Mouse (Mus musculus) embryonic facial prominence, embryonic 14.5 days (tissue): ENCODE results near the gene Pitpnm1. TPM values are rescaled to one million over a fixed set of nuclear protein-coding genes. Genes with fewer than 3 reads are reported as not detected.

Experiments used
- ATAC-seq: fragments of 200-750 bp; cut with Nextera tagmentation; 2 replicates; pipeline ENCODE4 v1.8.0; 2017; ENCODE audit warnings: low read depth, moderate number of reproducible peaks, moderate TSS enrichment
- DNase-seq: peaks from one replicate; pipeline ENCODE4 v3.0.0-alpha.2; 2015; ENCODE audit warnings: low spot score
- H3K27ac ChIP-seq: fragments of 300-500 bp; sonication (generic); replicated peaks from 2 replicates; pipeline ENCODE4 v1.5.1; 2014; ENCODE audit warnings: low read depth, mild to moderate bottlenecking, low read length, moderate library complexity
- H3K27me3 ChIP-seq: fragments of 300-500 bp; sonication (generic); replicated peaks from 2 replicates; pipeline ENCODE4 v1.6.1; 2014; ENCODE audit warnings: low read length; ENCODE audit not compliant: control insufficient read depth, insufficient read depth
- H3K36me3 ChIP-seq: fragments of 300-500 bp; sonication (generic); 2 replicates; pipeline ENCODE4 v1.6.1; 2014; ENCODE audit warnings: low read length, mixed read lengths; ENCODE audit not compliant: control insufficient read depth, insufficient read depth
- H3K4me1 ChIP-seq: fragments of 300-500 bp; sonication (generic); 2 replicates; pipeline ENCODE4 v1.6.1; 2014; ENCODE audit warnings: antibody characterized with exemption, low read length; ENCODE audit not compliant: control insufficient read depth, insufficient read depth
- H3K4me2 ChIP-seq: fragments of 300-500 bp; sonication (generic); 2 replicates; pipeline ENCODE4 v1.6.1; 2014; ENCODE audit warnings: low read depth, mild to moderate bottlenecking, low read length, moderate library complexity, mixed read lengths
- H3K4me3 ChIP-seq: fragments of 300-500 bp; sonication (generic); 2 replicates; pipeline ENCODE4 v1.5.1; 2014; ENCODE audit warnings: low read depth, mild to moderate bottlenecking, low read length
- H3K9ac ChIP-seq: fragments of 300-500 bp; sonication (generic); 2 replicates; pipeline ENCODE4 v1.6.1; 2014; ENCODE audit warnings: low read depth, mild to moderate bottlenecking, low read length, moderate library complexity, mixed read lengths
- H3K9me3 ChIP-seq: fragments of 300-500 bp; sonication (generic); 2 replicates; pipeline ENCODE4 v1.6.1; 2016; ENCODE audit warnings: low read length; ENCODE audit not compliant: control insufficient read depth
- WGBS: fragments of 180-500 bp; shearing (Covaris S2); extraction: QIAGEN DNeasy Blood & Tissue Kit; methylation state at CpG from one replicate; pipeline ENCODE4 v1.1.7; 2014; 5-methylcytosine and 5-hydroxymethylcytosine counted together
- polyA plus RNA-seq: library from polyadenylated mRNA; unstranded; fragments of >200 nt; fragmentation: Nextera tagmentation; extraction: Ambion mirVana; gene quantifications from 2 replicates; pipeline ENCODE4 v1.2.1, GENCODE M21; 2014

Pitpnm1 gene
- polyA plus RNA-seq, 1 experiment from 2014 or later, result 5.6 TPM

GRCm38 (mm10) chr19:4075531-4075930 lies 24.3 kb upstream of the Pitpnm1 start:
- H3K4me3 ChIP-seq, result no peak overlapping the region
- no peak overlapping the region for H3K9ac ChIP-seq
- no peaks in the 10 kb centered on the region for H3K4me1 ChIP-seq
- no peak for DNase-seq
- H3K9me3 ChIP-seq, result no peaks in the 10 kb centered on the region
- H3K27me3 ChIP-seq, result no peaks in the 10 kb centered on the region
- 82% methylated on average over 1 of the region's 1 CpGs for WGBS
- no peak for ATAC-seq
- no peak overlapping the region for H3K27ac ChIP-seq
- no peak overlapping the region for H3K4me2 ChIP-seq
- no peaks in the 10 kb centered on the region for H3K36me3 ChIP-seq

DNA sequence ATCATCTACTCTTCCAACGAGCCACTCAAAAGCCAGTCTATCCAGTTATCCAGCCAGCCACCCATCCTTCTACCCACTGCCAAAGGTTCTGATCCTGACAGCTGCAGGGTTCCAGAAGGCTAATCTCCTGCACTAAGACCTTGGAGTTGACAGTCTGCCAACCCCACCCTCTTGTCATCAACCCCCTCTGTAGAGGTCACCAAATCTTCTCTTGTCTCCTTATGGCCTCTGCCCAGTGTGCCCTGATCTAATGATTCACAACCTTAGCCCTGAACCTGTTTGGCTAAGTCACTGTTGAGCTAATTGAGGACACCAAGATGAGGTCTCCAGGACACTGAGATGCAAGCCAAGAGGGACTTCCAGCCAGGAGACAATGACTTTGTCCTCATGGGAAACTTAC lies 20.2 kb upstream of the Pitpnm1 start:
- H3K36me3 ChIP-seq, result no peaks in the 10 kb centered on the region
- no peak overlapping the region for H3K4me2 ChIP-seq
- no peaks in the 10 kb centered on the region for H3K4me1 ChIP-seq
- ATAC-seq (no peak), DNase-seq (no peak)
- H3K9ac ChIP-seq, result no peak overlapping the region
- 76% methylated on average over 1 of the region's 1 CpGs for WGBS
- H3K4me3 ChIP-seq, result no peak overlapping the region
- H3K27ac ChIP-seq, result no peak overlapping the region
- H3K27me3 ChIP-seq, result no peaks in the 10 kb centered on the region
- no peaks in the 10 kb centered on the region for H3K9me3 ChIP-seq

DNA sequence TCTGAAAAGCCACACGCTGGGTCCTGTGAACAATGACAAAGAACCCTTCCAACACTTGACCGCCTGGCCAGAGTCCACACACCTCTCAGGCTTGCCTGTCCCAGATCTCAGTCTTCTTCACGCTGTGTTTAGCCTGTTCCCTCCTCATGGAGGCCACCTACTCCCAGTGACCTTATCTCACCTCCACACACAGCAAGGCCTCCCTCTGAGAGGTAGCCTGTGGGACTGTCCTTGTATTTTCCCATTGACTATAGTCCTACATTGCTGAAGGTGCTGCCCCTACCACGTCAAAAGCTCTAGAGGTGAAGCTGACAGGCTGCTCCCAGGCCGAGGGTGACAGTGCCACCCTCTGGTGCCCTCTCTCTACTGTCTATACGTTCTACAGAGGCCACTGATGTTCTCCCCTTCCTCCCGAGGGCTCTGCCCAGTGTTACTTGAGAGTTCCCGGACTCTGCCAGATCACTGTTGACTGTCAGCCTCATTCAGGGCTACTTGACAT lies 19.2 kb upstream of the Pitpnm1 start:
- H3K9ac ChIP-seq, result no peak overlapping the region
- no peak overlapping the region for H3K4me3 ChIP-seq
- ATAC-seq (no peak), DNase-seq (no peak)
- no peaks in the 10 kb centered on the region for H3K36me3 ChIP-seq
- no peaks in the 10 kb centered on the region for H3K9me3 ChIP-seq
- no peaks in the 10 kb centered on the region for H3K27me3 ChIP-seq
- H3K4me2 ChIP-seq, result no peak overlapping the region
- H3K27ac ChIP-seq, result no peak overlapping the region
- H3K4me1 ChIP-seq, result no peaks in the 10 kb centered on the region
- WGBS, result 57% methylated on average over 8 of the region's 8 CpGs

- Histone ChIP-seq H3K4me2 (no peak within 1 kb of the TSS), H3K4me3 (no peak within 1 kb of the TSS), H3K36me3 (no peaks in the 10 kb centered on the region), H3K4me1 (no peaks in the 10 kb centered on the region), H3K27ac (no peak within 1 kb of the TSS), H3K27me3 (no peaks in the 10 kb centered on the region), H3K9me3 (no peaks in the 10 kb centered on the region), H3K9ac (no peak within 1 kb of the TSS)
- DNase-seq, result no peak
- no peak for ATAC-seq
- 71% methylated on average over 3 of the region's 3 CpGs for WGBS
Observed at GRCm38 (mm10) chr19:4081394-4081793, 18.4 kb upstream of the Pitpnm1 start, which contains the start of gene Cabp2. TSS of gene Cabp2 (plus strand) at chr19:4081578.

- Histone ChIP-seq H3K27ac (no peak overlapping the region), H3K4me3 (no peak overlapping the region), H3K4me2 (no peak overlapping the region), H3K9me3 (no peaks in the 10 kb centered on the region), H3K9ac (no peak overlapping the region; the same call in 1 of the 2 replicates), H3K4me1 (no peaks in the 10 kb centered on the region), H3K27me3 (no peaks in the 10 kb centered on the region), H3K36me3 (no peaks in the 10 kb centered on the region)
- ATAC-seq (no peak), DNase-seq (no peak)
- 76% methylated on average over 10 of the region's 11 CpGs for WGBS
Observed at GRCm38 (mm10) chr19:4082219-4082965, 17.4 kb upstream of the Pitpnm1 start.

DNA sequence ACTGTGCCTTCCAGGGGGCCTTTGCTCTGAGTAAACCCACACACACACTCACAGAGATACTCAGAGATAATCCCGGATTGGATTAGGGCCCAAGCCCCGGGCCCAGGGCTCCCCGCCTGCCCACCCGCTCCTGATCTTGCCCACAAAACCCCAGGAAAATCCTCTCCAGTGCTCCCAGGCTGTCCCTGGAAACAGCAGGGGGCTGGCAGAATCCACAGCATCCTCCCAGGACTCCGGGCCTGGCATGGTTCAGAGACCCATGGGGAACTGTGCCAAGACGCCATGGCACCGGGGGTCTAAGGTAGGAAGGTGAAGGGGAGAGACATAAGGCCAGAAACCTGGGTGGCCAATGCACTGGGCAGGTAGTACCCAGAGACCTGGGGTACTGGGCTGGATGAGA lies 16.5 kb upstream of the Pitpnm1 start:
- ATAC-seq (no peak), DNase-seq (no peak)
- Histone ChIP-seq H3K4me1 (no peaks in the 10 kb centered on the region), H3K4me3 (no peak overlapping the region), H3K27ac (no peak overlapping the region), H3K9me3 (no peaks in the 10 kb centered on the region), H3K4me2 (no peak overlapping the region), H3K36me3 (no peaks in the 10 kb centered on the region), H3K9ac (0 out of 2 replicates have a peak overlapping the region, but pooled peaks have one; percentile 11), H3K27me3 (no peaks in the 10 kb centered on the region)
- WGBS, result 84% methylated on average over 7 of the region's 7 CpGs

GRCm38 (mm10) chr19:4083826-4084225 lies 16.0 kb upstream of the Pitpnm1 start:
- Histone ChIP-seq H3K4me3 (no peak overlapping the region), H3K36me3 (no peaks in the 10 kb centered on the region), H3K9me3 (no peaks in the 10 kb centered on the region), H3K9ac (no peak overlapping the region), H3K4me1 (no peaks in the 10 kb centered on the region), H3K4me2 (no peak overlapping the region), H3K27ac (no peak overlapping the region), H3K27me3 (no peaks in the 10 kb centered on the region)
- DNase-seq (no peak), ATAC-seq (no peak)
- 32% methylated on average over 7 of the region's 8 CpGs for WGBS

DNA sequence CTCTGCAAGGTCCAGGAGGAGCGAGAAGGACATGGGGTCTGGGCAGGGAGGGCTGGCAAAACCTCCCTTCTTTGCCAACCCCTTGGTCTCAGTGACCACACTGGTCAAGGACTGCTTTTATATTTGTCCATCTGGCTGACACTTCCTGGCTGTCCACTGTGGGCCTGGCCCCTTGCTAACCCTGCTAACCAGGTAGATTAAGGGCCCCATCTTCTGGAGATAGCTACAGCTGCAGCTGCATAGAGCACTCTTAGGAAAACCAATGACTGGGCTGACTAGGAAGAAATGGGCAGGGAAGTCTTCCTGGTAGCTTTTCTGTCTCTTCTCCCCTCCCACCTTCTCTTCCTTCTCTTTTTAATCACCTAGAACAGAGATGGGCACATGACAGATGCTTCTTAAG lies 14.8 kb upstream of the Pitpnm1 start:
- Histone ChIP-seq H3K9ac (no peak overlapping the region), H3K4me2 (no peak overlapping the region), H3K27ac (no peak overlapping the region), H3K36me3 (no peaks in the 10 kb centered on the region), H3K4me3 (no peak overlapping the region), H3K9me3 (no peaks in the 10 kb centered on the region), H3K4me1 (no peaks in the 10 kb centered on the region), H3K27me3 (no peaks in the 10 kb centered on the region)
- 100% methylated on average over 1 of the region's 1 CpGs for WGBS
- ATAC-seq, result no peak
- no peak for DNase-seq

DNA sequence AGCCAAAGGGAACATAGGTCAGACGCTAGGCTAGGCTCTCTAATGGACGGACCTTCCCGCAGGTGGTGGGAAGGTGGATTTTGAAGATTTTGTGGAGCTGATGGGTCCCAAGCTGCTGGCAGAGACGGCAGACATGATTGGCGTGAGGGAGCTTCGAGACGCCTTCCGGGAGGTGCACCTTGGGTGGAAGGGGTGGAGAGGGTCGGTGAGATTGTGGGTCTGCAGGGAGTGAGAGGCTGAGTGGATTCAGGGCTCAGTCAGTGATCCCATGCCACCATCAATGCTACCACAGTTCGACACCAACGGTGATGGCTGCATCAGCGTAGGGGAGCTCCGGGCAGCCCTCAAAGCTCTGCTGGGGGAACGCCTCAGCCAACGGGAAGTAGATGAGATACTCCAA lies 13.6 kb upstream of the Pitpnm1 start:
- ATAC-seq (no peak), DNase-seq (no peak)
- Histone ChIP-seq H3K27ac (no peak overlapping the region), H3K36me3 (no peaks in the 10 kb centered on the region), H3K9me3 (no peaks in the 10 kb centered on the region), H3K27me3 (no peaks in the 10 kb centered on the region), H3K4me1 (no peaks in the 10 kb centered on the region), H3K4me3 (no peak overlapping the region), H3K9ac (no peak overlapping the region), H3K4me2 (no peak overlapping the region)
- WGBS, result 84% methylated on average over 15 of the region's 15 CpGs
